Mouse (Mus musculus): Measurements from ENCODE around the gene Fbxo2.
"Not testable (repeated sequence)": the region's sequence is repeated elsewhere in the genome, so short reads cannot be mapped to it uniquely, and the experiment has no call there.

Gene Fbxo2

DNA sequence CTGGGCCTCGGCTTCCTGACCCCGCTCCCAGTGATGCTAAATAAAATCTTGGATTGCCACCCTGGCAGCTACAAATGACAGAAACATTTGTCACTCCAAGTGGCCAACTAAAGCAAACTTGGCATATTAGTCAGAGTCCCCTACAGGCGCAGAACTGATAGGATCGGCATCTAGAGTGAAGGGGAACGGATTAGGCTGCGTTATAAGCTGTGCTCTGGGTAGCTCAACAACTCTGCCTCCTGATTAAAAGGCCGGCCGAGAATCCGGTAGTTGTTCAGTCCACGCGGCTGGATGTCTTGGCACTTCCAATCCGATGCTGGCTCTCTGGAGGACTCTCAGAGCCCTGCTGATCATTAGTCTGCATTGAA, 14.1 kb downstream of the Fbxo2 start:
- no peak for DNase-seq (ENCODE audit: low spot score in 2 of 2)

GRCm38 (mm10) chr4:148176603-148177002, 16.2 kb downstream of the Fbxo2 start:
- not testable (repeated sequence) for DNase-seq (ENCODE audit: low spot score in 2 of 2)

DNA sequence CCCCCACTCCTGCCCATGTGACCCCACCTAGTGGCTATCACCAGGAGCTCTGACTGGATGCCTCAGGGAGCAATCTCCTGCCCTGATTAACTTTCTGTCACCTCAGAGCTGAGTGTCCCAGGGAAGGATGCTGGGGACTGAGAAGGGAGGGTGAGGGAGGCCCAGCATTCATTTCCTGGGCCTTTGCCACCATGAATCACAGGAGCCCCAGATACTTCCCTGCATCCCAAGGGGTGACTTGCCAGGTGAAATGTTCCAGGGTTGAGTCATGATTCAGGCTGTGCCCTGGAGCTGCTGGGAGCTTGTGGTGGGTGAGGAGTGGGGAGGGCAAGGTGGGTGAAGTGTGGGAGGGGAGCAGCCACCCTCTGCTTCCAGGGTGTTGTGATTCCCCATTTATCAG, 17.3 kb downstream of the Fbxo2 start:
- no peak for DNase-seq (ENCODE audit: low spot score in 2 of 2)

- no peak for DNase-seq (ENCODE audit: low spot score in 2 of 2)
These were observed 21.1 kb downstream of the Fbxo2 start for GRCm38 (mm10) chr4:148181483-148181882.

- no peak for DNase-seq (ENCODE audit: low spot score in 2 of 2)
These were observed 21.9 kb downstream of the Fbxo2 start for GRCm38 (mm10) chr4:148182363-148182762.

DNA sequence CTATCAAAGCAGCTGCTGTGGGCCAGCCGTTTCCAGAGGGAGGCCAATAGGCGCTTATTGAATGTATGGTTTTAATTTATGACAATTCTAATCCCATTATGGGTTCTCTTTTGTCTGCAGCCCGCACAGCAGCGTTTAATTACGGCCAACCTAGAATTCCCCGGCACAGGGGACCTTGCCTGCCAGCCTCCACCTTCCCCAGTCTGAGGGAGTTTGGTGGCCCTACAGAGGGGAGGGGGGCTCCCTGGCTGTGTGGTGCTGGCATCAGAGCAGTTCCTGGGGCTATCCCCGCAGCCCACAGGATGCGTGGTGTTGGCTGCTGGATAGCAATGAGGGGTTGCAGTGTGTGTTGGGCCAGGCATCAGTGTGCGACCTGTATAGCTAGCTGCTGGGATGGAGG, 24.1 kb downstream of the Fbxo2 start:
- DNase-seq (ENCODE audit: low spot score in 2 of 2), result no peak

DNA sequence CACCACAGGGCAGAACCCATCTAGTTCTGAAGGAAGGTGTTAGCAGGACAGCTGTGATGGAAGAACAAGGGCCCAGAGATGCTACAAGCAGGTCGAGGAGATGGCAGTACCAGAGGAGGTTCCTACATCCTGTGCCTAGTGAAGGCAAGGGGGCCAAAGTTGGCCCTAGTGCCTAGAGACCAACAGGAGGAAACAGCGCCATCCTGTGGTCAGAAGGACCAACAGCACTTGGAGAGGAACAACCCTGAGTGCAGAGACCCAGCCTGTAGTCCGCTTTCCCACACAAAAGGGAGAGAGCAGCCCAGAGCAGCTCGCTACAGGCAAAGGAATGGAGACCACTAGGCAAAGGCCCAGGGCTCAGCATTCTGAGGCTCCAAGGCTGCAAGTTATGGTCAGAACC, 25.4 kb downstream of the Fbxo2 start:
- DNase-seq (ENCODE audit: low spot score in 2 of 2), result no peak

DNA sequence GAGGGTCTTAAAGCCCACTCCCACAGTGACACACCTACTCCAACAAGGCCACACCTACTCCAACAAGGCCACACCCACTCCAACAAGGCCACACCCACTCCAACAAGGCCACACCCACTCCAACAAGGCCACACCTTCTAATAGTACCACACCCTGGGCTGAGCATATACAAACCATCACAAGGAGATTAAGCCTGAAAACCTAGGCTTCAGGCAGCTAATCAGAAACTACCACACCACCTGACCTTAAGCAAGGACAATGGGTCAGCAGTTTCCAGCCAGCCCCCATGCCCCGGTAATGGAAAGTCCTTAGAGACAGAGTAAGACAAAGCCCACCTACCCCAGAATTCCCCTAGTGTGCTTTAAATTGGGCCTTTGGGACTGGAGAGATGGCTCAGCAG, 28.3 kb downstream of the Fbxo2 start:
- not testable (repeated sequence) for DNase-seq (ENCODE audit: low spot score in 2 of 2)

DNA sequence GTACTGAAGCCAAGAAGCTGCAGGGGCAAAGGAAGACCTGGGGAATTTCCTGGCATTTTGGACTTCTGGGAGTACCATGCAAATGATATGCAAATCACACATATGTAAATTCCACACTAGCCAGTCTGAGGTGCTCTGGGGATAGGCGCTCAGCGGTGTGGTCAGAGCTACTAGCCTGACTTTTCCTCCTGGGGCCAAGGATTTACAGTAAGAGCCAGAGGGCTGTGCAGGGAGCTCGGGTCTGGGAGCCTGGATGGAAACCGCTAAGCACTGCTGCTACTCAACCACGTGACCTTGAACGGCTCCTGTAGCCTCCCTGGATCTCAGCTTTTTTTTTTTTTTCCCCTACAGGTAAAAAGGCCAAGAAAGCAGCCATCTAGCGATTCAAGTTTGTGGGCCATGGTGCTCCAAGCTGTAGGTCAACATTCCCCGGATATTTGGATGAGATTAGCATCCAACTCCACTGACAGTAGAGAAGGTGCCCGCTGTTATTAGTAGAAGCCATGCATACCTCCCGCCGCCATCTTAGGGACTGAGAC, 32.4 kb downstream of the Fbxo2 start:
- DNase-seq (ENCODE audit: low spot score in 2 of 2), result no peak

DNA sequence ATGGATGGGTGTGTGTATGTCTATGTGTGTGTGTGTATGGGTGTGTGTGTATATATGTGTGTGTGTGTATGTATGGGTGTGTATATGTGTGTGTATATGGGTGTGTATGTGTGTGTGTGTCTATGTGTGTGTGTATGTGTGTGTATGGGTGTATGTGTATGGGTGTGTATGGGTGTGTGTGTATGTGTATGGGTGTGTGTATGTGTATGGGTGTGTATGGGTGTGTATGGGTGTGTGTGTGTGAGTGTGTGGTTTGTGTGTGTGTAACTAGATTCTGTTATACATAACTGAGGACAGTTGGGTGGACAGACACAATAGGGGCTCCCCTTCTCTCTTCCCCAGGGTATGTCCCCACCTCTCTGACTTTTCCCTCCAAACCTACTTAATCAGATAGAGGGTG, 34.0 kb downstream of the Fbxo2 start:
- no peak for DNase-seq (ENCODE audit: low spot score in 2 of 2)

- no peak for DNase-seq (ENCODE audit: low spot score in 2 of 2)
These were observed 38.3 kb downstream of the Fbxo2 start for GRCm38 (mm10) chr4:148198721-148199120.

DNA sequence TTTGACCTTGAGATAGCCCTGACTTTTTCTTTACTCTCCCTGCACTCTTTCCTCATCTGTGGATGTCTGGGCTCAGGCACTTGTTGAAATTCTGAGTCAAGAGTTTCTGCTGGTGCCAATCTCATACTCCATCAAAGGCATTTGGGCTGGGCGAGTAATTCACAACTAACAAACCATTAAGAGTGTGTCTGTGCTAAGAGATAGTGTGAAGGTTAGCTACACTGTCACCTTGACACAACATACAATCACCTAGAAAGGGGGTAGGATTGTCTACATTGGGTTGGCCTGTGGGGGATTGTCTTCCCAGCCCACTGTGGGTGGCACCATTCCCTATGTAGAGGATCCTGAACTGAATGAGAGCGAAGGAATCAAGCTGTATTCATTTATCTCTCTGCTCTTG, 43.1 kb downstream of the Fbxo2 start:
- no peak for DNase-seq (ENCODE audit: low spot score in 2 of 2)

- no peak for DNase-seq (ENCODE audit: low spot score in 2 of 2)
These were observed 43.8 kb downstream of the Fbxo2 start for GRCm38 (mm10) chr4:148204061-148204872.

DNA sequence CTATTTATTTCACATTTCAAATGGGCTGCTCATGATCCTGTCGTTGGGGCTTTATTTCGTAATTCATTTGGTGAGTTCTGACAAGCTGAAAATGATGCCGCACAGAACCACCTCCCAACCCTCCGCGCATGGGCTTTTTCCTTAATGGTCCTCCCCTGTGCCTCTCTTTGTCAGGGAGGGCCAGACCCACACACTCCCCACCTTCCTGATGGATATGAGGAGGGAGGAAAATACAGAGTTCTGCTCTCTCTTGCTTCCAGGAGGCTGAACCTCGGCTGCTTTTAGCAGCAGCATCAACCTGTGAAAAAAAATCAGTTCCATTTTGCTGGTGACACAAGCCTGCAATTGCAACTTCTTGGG, 44.4 kb downstream of the Fbxo2 start:
- no peak for DNase-seq (ENCODE audit: low spot score in 2 of 2)

DNA sequence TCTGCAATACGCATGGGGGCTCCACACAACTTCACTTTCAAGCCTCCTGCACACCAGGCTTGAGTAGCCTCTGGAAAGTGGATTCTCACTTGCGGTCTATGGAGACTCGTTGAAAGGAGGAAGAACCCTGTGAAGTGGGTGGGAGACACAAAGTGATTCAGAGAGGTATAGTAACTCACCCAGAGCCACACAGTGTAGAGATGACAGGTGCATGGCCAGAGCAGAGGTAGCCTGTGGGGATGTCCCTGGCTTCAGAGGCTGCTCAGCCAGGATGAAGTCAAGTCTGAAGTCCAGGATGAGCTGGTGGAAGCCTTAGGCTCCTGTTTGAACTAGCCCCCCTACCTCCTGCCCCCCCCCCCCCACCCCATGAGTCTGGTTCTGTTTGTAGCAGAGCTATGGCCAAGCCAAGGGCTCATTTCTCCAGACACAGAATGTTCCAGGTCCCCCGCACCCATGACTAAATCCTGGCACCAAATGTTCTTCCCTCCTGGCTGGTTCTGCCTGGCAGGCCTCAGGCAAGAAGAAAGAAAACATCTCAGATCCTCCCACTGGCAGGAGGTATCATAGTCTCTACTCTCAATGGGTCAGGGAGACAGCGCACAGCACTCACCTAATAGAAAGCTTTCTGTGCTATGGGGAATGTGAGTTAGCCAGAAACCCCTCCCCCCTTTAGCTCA, 54.2 kb downstream of the Fbxo2 start:
- DNase-seq (ENCODE audit: low spot score in 2 of 2), result no peak

GRCm38 (mm10) chr4:148215264-148215900, 55.0 kb downstream of the Fbxo2 start:
- DNase-seq (ENCODE audit: low spot score in 2 of 2), result no peak

Measured in cerebellum, postnatal 4 days (tissue).